Mouse (Mus musculus) cerebellum, adult 9-11 months (tissue): Measurements from ENCODE around the gene Rnf216.

Experiments used
- DNase-seq: peaks from one replicate; pipeline ENCODE4 v3.0.0; 2022

The Rnf216 gene

GRCm38 (mm10) chr5:142956956-142957703 lies 155.7 kb downstream of the Rnf216 start:
- no peak for DNase-seq

GRCm38 (mm10) chr5:142953641-142954040 lies 159.2 kb downstream of the Rnf216 start:
- no peak for DNase-seq

GRCm38 (mm10) chr5:142950405-142950804 lies 162.4 kb downstream of the Rnf216 start:
- DNase-seq, result no peak

GRCm38 (mm10) chr5:142949580-142949979 lies 163.2 kb downstream of the Rnf216 start:
- no peak for DNase-seq

GRCm38 (mm10) chr5:142947460-142947859 lies 165.3 kb downstream of the Rnf216 start:
- no peak for DNase-seq

GRCm38 (mm10) chr5:142944979-142945682 lies 167.7 kb downstream of the Rnf216 start:
- DNase-seq, result no peak
